Mouse (Mus musculus) frontal cortex, postnatal 25 days (tissue): ENCODE data around the gene Fus.

ENCODE experiments used
- DNase-seq, 2 experiments: peaks; one replicate each; pipeline ENCODE4 v3.0.0; 2022; ENCODE audit warnings: low spot score in 2 of 2

Gene Fus

GRCm38 (mm10) chr7:127944614-127945013, 22.6 kb upstream of the Fus start:
- no peak for DNase-seq

GRCm38 (mm10) chr7:127946470-127947023, 20.7 kb upstream of the Fus start, which contains the start of gene Prss36:
Prss36 (minus strand) TSS chr7:127946725.
- DNase-seq = no peak

DNA sequence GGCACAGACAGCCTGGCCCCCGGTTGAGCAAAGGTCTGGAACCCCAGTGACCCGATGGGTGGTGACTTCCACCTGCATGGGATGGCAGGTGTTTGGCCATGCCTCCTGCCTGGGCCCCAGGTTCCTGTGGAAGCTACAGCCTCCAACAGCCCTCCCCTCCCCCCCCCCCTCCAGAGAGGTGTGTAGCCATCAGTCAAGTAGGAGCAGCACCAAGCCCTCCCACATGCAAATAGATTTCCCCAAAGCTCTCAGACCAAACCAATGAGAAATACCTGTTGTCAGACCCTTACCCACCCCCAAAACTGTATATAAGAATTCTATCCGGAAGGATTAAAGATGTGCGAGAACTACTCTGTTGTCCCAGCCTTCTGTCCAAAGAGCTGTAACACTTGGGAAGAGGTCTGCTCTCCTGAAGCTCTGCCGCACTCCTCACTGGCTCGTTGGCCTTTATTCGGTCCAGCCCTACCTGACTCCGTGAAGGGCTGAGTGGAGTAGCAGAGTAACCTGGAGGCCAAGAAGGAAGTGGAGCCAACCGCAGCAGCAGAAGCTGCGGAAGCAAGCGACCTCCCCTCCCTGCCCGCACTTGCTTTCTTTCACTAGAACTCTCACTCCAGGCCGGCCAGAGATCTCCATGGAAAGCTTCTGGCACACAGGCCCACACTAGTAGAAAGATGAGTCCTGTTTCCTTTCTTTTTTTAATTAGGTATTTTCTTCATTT, 14.2 kb upstream of the Fus start:
- no peak for DNase-seq

DNA sequence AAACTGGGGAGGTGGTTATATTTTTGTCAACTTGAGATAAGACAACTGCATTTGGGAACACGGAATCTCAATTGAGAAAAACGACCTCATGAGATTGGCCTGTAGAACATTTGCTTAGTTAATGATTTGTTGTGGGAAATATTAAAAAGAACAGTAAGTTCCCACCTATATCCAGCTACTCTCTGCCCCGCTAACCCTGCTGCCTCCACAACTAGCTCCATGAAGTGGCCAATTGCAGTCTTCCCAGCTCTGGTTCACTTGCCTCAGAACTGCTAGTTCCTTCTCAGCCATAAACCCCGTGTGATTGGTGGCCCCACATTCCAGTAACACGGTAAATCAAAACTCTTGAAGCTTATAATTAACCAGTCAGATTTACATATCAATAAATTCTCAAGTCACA, 7.9 kb upstream of the Fus start:
- no peak for DNase-seq

DNA sequence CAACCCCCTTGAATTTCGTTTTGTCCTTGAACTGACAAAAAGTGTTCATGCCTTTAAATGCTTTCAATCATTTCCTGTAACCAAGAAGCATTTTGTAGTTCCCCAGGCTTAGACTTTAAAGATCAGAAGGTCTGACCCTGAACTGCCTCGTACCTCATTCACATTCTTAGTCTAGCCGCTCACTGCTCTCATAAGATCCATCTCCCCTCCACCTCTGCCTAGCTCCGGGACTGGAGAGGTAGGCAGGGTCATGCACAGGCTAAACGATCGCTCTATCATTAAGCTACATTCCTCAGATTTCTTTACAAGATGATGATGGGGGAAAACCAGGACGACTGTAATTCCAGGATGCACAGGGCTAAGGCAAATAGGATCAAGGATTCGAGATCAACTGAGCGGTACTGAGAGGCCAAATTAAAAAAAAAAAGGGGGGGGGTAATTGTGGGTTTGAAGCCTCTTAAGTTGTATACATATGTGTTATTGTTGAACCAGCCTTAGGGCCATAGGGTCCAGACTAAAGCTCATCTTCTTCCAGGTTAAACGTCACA, 812 bp upstream of the Fus start:
- no peak for DNase-seq

- DNase-seq = peak; percentile 48 to 53
Measured at GRCm38 (mm10) chr7:127967922-127968828, 918 bp downstream of the Fus start.

DNA sequence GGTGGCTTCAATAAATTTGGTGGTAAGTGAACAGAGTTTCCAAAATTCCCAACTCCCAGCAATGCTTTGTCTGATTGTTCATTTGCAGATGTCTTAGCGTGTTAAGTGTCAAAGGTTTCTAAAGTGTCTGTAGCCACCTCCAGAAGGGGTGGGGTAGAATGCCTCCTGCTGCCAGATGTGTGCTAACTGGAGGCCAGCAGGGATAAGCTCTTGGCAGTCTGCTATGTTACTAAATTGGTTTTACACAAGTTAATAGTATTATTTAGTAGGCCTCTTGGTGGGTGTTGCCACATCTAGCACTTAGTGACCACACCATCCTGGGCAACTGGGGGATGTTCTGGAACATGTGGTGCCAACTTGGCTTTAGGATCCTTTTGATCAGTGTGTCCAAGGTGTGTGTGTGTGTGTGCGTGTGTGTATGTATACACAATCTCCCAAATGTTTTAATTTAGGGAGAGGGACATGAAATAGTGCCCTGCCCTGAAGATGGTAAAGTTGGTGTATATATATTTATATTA, 7.2 kb downstream of the Fus start:
- no peak for DNase-seq

GRCm38 (mm10) chr7:127978856-127979255, 11.6 kb downstream of the Fus start:
- DNase-seq = no peak

GRCm38 (mm10) chr7:127980606-127981005, 13.3 kb downstream of the Fus start:
- DNase-seq = no peak

- DNase-seq = no peak
Measured at GRCm38 (mm10) chr7:127988904-127989303, 21.6 kb downstream of the Fus start.

DNA sequence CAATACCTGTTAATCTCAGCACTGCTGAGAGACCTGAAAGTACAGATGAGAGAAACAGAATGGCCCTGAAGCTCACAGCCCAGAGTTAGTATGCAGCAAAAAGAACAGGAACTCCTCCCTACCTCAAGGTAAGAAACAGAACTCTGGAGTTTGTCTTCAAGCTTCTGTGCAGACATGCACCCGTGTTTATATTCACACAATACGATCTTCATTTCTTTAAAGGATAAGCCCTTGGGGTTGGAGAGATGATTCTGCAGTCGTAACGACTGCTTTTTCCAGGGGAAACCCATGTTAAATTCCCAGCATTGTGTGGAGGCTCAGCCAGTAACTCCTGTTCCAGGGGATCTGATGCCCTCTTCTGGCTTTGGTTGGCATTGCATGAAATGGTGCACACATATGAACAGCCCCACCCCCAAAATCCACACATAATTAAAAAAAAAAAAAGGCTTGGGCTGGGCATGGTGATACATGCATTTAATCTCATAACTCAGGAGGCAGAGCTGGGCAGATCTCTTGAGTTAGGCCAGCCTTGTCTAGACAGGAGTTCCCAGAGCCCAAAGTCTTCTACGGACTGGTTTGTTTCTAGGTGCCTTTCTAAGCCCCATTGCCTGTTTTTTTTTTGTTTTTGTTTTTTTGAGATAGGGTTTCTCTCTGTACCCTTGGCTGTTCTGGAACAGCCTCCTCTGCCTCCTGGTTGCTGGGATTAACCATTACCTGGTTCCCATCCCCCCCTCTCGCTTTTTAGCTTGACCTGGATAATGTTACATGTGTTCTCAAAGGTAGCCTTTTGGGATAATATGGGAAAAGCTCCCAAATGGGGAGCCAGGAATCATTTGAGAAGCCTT, 24.6 kb downstream of the Fus start:
- DNase-seq = peak; percentile 57 to 64

DNA sequence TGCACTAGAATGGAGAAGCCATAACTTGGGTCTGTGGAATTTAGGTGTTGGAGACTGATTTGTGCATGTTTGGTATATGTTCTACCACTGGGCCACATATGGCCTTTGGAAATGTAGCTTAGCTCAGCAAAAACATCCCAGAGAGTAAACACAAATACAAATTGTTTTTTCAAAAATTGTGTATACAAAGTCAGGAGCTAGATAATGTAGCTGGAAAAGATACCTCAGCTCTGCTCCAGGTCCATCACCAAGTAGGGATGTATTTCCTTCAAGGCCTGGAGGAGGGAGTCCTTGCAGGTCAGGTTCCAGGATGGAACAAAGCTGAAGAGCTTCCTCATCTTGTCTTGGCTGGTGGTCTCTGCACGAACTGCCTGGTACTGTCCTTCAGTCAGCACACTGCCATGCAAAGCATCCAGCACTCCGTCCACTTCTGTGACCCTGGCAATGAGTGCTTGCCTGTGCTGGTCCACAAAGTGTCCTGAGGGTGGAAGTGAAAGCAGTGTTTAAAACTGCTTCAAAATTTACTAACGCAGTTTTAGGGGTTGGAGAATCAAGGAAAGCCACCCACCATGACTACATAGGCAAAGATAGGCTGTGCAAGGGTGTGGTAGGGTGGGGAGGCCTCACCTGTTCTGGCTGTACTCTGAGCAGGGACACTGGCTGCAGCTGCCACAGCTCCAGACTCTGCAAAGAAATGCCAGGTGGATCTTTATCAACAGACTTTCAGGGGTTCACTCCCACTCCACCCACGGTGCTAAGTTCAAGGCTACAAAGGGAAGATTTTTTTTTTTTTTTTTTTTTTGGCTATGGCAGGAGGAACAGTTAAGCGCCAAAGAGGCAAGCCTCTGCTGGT, 25.5 kb downstream of the Fus start:
- DNase-seq = no peak

GRCm38 (mm10) chr7:127993341-127993977, 26.2 kb downstream of the Fus start, which contains the start of gene Pycard:
Pycard (minus strand) TSS chr7:127993867.
- DNase-seq = no peak

- no peak for DNase-seq
Measured at GRCm38 (mm10) chr7:127999436-127999835, 32.2 kb downstream of the Fus start.

DNA sequence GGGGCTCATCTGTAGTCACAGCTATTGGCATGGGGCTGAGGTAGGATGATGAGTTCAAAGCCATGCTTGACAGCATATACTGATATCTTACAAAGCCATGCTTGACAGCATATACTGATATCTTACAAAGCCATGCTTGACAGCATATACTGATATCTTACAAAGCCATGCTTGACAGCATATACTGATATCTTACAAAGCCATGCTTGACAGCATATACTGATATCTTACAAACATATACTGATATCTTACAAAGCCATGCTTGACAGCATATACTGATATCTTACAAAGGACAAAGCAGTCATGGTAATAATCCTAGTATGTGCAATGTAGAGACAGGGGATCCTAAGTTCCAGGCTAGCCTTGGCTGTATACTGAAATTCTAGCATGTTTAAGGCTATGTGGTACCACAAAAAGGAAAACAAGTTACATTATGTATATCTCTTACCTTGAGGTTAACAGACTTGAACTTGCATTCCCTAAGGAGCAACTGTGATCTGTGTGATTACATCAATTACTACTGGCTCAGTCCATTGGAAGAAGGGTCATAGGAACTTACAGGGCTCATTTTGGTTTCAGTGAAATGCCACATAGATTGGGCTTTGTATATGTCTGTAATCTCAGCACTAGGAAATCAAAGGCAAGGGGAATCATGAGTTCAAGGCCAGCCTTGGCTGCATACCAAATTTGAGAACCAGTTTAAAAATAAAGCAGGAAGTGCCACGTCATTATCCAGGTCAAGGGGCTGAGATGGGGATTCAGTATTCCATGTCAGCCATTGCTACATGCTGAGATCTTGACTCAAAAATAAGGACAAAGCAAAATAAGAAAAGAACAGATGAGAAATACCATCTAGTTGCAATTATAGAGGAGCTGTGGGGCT, 33.1 kb downstream of the Fus start:
- DNase-seq = no peak

GRCm38 (mm10) chr7:128003098-128003497, 35.8 kb downstream of the Fus start:
- no peak for DNase-seq

GRCm38 (mm10) chr7:128003688-128004087, 36.4 kb downstream of the Fus start, which contains the start of gene Trim72:
Trim72 (plus strand) TSS chr7:128003949.
- no peak for DNase-seq

DNA sequence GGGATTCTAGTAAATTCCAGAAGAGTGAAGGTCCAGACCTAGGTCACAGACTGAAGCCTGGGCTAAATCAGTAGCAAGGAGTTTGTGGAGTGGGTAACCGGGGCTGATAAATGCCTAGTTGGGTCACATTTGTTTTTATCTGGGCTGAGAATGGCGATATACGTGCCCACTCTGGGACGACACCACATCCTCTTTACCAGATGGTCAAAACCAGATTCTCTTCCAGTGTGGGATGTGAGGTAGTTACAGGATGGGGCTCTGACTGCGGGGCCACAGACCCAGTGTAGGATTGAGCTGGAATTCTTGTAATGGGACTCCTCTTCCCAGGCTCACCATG, 36.9 kb downstream of the Fus start:
- no peak for DNase-seq
